ENCODE assay signal across 29 mouse cellular contexts in genomic region chr6:129436025-129436424, GRCm38 (mm10). TPM values are rescaled to one million over a fixed set of nuclear protein-coding genes. Genes with fewer than 3 reads are reported as not detected.
DNase-seq lines count a peak whose midpoint lies in the region; ATAC-seq and TF ChIP-seq lines count a peak whose summit lies in the region.
"Had no signal": no experiment of that assay in that cellular context is flagged by ENCODE, and none has a peak within 500 bp of the region (broad histone marks: within the 10 kb centered on the region; RNA-seq: fewer than 3 reads in every experiment).

No protein-coding gene starts in this region.

- 84% methylated on average over 3 of the region's 3 CpGs for WGBS in lung, postnatal 0 days
- 92% methylated on average over 3 of the region's 3 CpGs for WGBS in hindbrain, embryonic 14.5 days

- H3K9me3 ChIP-seq in lung, postnatal 0 days (ENCODE audit: low read length): no peaks in the 10 kb centered on the region
- H3K9me3 ChIP-seq in hindbrain, embryonic 14.5 days (ENCODE audit: control insufficient read depth, low read length): no peaks in the 10 kb centered on the region
- H3K9me3 ChIP-seq: G1E; heart, embryonic 10.5 days; heart, embryonic 13.5 days; hindbrain, embryonic 12.5 days; intestine, embryonic 15.5 days had no signal

- H3K36me3 ChIP-seq in lung, postnatal 0 days (ENCODE audit: insufficient read depth, low read length): no peaks in the 10 kb centered on the region
- H3K36me3 ChIP-seq in hindbrain, embryonic 14.5 days (replicated peaks; ENCODE audit: control insufficient read depth, insufficient read depth): no peaks in the 10 kb centered on the region
- H3K36me3 ChIP-seq: G1E; heart, embryonic 10.5 days; heart, embryonic 13.5 days; hindbrain, embryonic 12.5 days; intestine, embryonic 15.5 days had no signal

- H3K4me3 ChIP-seq in lung, postnatal 0 days (ENCODE audit: low read depth, low read length): no peak overlapping the region
- H3K4me3 ChIP-seq in hindbrain, embryonic 14.5 days (replicated peaks; ENCODE audit: low read length): no peak overlapping the region
- H3K4me3 ChIP-seq: heart, adult 2 months; heart, embryonic 10.5 days; heart, embryonic 13.5 days; hindbrain, embryonic 12.5 days; intestine, embryonic 15.5 days had no signal

- no peaks in the 10 kb centered on the region for H3K4me1 ChIP-seq in lung, postnatal 0 days (ENCODE audit: insufficient read depth, low read depth, low read length)
- no peaks in the 10 kb centered on the region for H3K4me1 ChIP-seq in hindbrain, embryonic 14.5 days (replicated peaks; ENCODE audit: control insufficient read depth, insufficient read depth, low read length)
- H3K4me1 ChIP-seq: heart, embryonic 10.5 days; heart, embryonic 13.5 days; hindbrain, embryonic 12.5 days; intestine, embryonic 15.5 days had no signal

- no peak for ATAC-seq in lung, postnatal 0 days
- ATAC-seq in megakaryocyte, adult 5-6 weeks (ENCODE audit: poor library complexity, severe bottlenecking): peak; percentile 69
- ATAC-seq in neutrophil, adult 5-6 weeks (ENCODE audit: extremely low read depth, insufficient number of reproducible peaks, low FRiP score, poor library complexity, severe bottlenecking): peak; percentile 51; the same call in 1 of the 2 replicates
- ATAC-seq in hindbrain, embryonic 14.5 days (ENCODE audit: low FRiP score): no peak
- ATAC-seq: forebrain, embryonic 14.5 days; hindbrain, embryonic 16.5 days; intestine, embryonic 15.5 days; Patski had no signal

- H3K4me2 ChIP-seq in lung, postnatal 0 days (replicated peaks; ENCODE audit: low read depth, low read length): no peak overlapping the region
- no peak overlapping the region for H3K4me2 ChIP-seq in hindbrain, embryonic 14.5 days (replicated peaks)
- H3K4me2 ChIP-seq: heart, embryonic 13.5 days; hindbrain, embryonic 12.5 days; intestine, embryonic 15.5 days had no signal

- H3K27me3 ChIP-seq in lung, postnatal 0 days (replicated peaks; ENCODE audit: insufficient read depth, low read length): no peaks in the 10 kb centered on the region
- H3K27me3 ChIP-seq in hindbrain, embryonic 14.5 days (ENCODE audit: control insufficient read depth, insufficient read depth, low read length): no peaks in the 10 kb centered on the region
- H3K27me3 ChIP-seq: CH12.LX; heart, embryonic 13.5 days; hindbrain, embryonic 12.5 days; intestine, embryonic 15.5 days had no signal

- no peak for TF ChIP-seq CTCF in lung, postnatal 0 days (IDR thresholded peaks at IDR 0.05)

- DNase-seq in lung, postnatal 0 days (ENCODE audit: low spot score): peak; percentile 33
- DNase-seq in lung, postnatal 10 days: no peak
- no peak for DNase-seq in hindbrain, embryonic 14.5 days (ENCODE audit: low spot score)
- DNase-seq in kidney, postnatal 4 days: no peak
- DNase-seq: adrenal gland, adult 2 months; adrenal gland, postnatal 14 days; B cell, adult 2 months; cerebellum, adult 11-12 months; cerebellum, adult 8-10 months; cerebellum, postnatal 10 days; gastrocnemius, postnatal 25 days; heart, adult 2 months; heart, postnatal 14 days had no signal

- TF ChIP-seq EP300 in lung, postnatal 0 days (IDR thresholded peaks at IDR 0.05): no peak

- H3K9ac ChIP-seq in lung, postnatal 0 days (replicated peaks; ENCODE audit: low read depth): no peak overlapping the region
- H3K9ac ChIP-seq in hindbrain, embryonic 14.5 days: no peak overlapping the region
- H3K9ac ChIP-seq: heart, embryonic 13.5 days; hindbrain, embryonic 12.5 days; intestine, embryonic 15.5 days had no signal

- H3K27ac ChIP-seq in lung, postnatal 0 days (ENCODE audit: low read length): no peak overlapping the region
- H3K27ac ChIP-seq in hindbrain, embryonic 14.5 days: no peak overlapping the region
- H3K27ac ChIP-seq: heart, adult 2 months; heart, embryonic 10.5 days; heart, embryonic 13.5 days; hindbrain, embryonic 12.5 days; intestine, embryonic 15.5 days had no signal

RNA-seq across cellular contexts. Expression of gene Clec1a, which starts 15.8 kb away (rescaled TPM):
- 111 and 132 TPM in 2 replicates for polyA plus RNA-seq in lung, postnatal 0 days (2015; fragmentation: Nextera tagmentation; extraction: Ambion mirVana)
- 0.07 TPM in 1 of 2 replicates, not detected in the other for total RNA-seq in megakaryocyte, adult 5-6 weeks (2015)
- 0.15 TPM in 1 of 2 replicates, not detected in the other for total RNA-seq in megakaryocyte, adult 5-6 weeks (2017)
- total RNA-seq in neutrophil, adult 5-6 weeks (2017): 3.6 and 4.3 TPM in 2 replicates
- 1.9 and 2.0 TPM in 2 replicates for polyA plus RNA-seq in hindbrain, embryonic 14.5 days (2014; fragmentation: Nextera tagmentation; extraction: Ambion mirVana)
- total RNA-seq: CH12.LX had no signal
- polyA plus RNA-seq: G1E, Patski had no signal

RNA-seq across cellular contexts. Expression of gene Clec9a, which starts 27.4 kb away (rescaled TPM):
- 2.7 and 3.6 TPM in 2 replicates for polyA plus RNA-seq in lung, postnatal 0 days (2015; fragmentation: Nextera tagmentation; extraction: Ambion mirVana)
- 27.6 and 31.4 TPM in 2 replicates for total RNA-seq in megakaryocyte, adult 5-6 weeks (2015)
- 13.4 and 14.3 TPM in 2 replicates for total RNA-seq in megakaryocyte, adult 5-6 weeks (2017)
- total RNA-seq in neutrophil, adult 5-6 weeks (2017): 4.3 and 5.4 TPM in 2 replicates
- polyA plus RNA-seq in hindbrain, embryonic 14.5 days (2014; fragmentation: Nextera tagmentation; extraction: Ambion mirVana): 0.16 and 0.33 TPM in 2 replicates
- total RNA-seq: CH12.LX; gastrocnemius, adult 8-10 months; gastrocnemius, postnatal 25 days had no signal
- polyA plus RNA-seq: G1E, Patski had no signal

RNA-seq across cellular contexts. Expression of gene Clec1b, which starts 38.9 kb away (rescaled TPM):
- 7.8 and 8.3 TPM in 2 replicates for polyA plus RNA-seq in lung, postnatal 0 days (2015; fragmentation: Nextera tagmentation; extraction: Ambion mirVana)
- total RNA-seq in megakaryocyte, adult 5-6 weeks (2015): 3.6 and 5.5 TPM in 2 replicates
- total RNA-seq in megakaryocyte, adult 5-6 weeks (2017): 3.8 and 4.5 TPM in 2 replicates
- total RNA-seq in neutrophil, adult 5-6 weeks (2017): 32.7 and 39.8 TPM in 2 replicates
- 0.63 and 1.4 TPM in 2 replicates for polyA plus RNA-seq in hindbrain, embryonic 14.5 days (2014; fragmentation: Nextera tagmentation; extraction: Ambion mirVana)
- total RNA-seq: CH12.LX; gastrocnemius, adult 8-10 months; gastrocnemius, postnatal 25 days had no signal
- polyA plus RNA-seq: G1E; gonadal fat pad, adult 2 months; Patski had no signal

RNA-seq across cellular contexts. Expression of gene Clec12b, which starts 50.4 kb away (rescaled TPM):
- polyA plus RNA-seq in lung, postnatal 0 days (2015; fragmentation: Nextera tagmentation; extraction: Ambion mirVana): 1.2 and 1.5 TPM in 2 replicates
- not detected in 2 replicates for total RNA-seq in megakaryocyte, adult 5-6 weeks (2015)
- not detected in 2 replicates for total RNA-seq in megakaryocyte, adult 5-6 weeks (2017)
- total RNA-seq in neutrophil, adult 5-6 weeks (2017): 1.2 and 1.7 TPM in 2 replicates
- 0.41 and 0.51 TPM in 2 replicates for polyA plus RNA-seq in hindbrain, embryonic 14.5 days (2014; fragmentation: Nextera tagmentation; extraction: Ambion mirVana)
- total RNA-seq: CH12.LX; gastrocnemius, adult 8-10 months; gastrocnemius, postnatal 25 days; hematopoietic stem cell, adult 5-6 weeks had no signal
- polyA plus RNA-seq: adrenal gland, adult 2 months; embryonic facial prominence, embryonic 11.5 days; forebrain, embryonic 11.5 days; forebrain, embryonic 14.5 days; G1E; hindbrain, embryonic 12.5 days; intestine, embryonic 15.5 days; Patski had no signal

Comparison
In these comparisons a context has a peak if more than half of its experiments do, and no peak if none do; other contexts are left out.
1. ATAC-seq: peak in megakaryocyte, adult 5-6 weeks (single experiment) and neutrophil, adult 5-6 weeks (single experiment); none in lung, postnatal 0 days (single experiment) and hindbrain, embryonic 14.5 days (single experiment).